Mouse (Mus musculus): ENCODE data around the gene Gprc5d.

Gprc5d gene

DNA sequence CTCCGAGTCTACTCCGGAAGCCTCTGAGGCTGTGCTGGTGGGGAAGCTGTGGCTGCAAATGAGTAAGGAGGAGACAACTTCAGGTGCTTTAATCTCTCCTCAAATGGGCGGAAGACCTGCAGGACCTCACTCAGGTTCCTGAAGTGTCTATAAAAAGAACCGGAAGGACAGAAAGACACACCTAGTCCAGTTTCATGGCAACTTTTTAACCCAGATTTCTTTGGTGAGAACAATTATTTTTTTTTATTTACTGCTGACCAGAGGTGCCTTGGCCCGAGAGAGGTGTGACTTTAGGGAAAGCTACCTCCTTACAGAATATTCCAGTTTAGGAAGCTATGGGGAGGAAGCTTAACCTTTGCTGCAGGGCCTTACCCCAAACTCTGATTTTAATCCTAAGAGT, at the start of gene Gprc5d:
Gene Gprc5d, minus strand, starts transcription at position 101 of the 400 bp plus-strand sequence.
- DNase-seq (ENCODE audit: low spot score in 2 of 2), result no peak

DNA sequence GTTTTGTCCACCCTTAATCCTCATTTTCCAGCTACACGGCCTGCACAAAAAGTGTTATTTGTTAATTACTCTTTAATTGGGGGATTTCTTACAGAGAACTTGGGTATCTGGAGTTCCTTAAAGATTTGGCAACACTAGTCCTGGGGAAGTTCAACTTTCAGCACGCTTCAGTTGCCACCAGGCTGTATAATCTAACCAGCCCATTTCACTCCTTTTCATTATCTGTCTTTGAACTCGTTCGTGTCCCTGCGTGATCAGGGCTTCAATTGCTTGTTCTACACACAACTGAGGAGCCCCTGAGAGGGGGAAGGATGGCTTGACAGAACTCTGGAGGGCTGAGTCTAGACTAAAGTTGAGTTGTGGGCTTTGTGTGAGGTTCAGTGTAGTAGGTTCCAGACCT, 48.6 kb upstream of the Gprc5d start:
- no peak for DNase-seq (ENCODE audit: low spot score in 2 of 2)

DNA sequence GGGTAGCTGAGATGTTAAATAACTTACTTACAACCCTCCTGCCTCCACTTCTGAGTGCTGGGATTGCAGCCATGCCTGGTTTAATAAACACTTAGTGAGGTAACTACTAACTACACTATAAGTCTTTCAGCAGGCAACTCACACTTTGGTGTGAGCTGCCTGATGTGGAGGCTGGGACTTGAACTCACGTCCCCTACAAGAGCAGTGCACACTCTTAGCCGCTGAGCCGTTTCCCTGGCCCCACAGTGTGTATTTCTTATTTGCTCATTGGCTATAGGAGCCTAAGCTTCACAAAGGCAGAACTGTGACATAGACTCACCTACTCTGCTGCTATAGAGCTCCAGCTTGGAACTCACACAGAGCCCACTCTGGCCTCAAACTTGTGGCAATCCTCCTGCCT, 48.2 kb upstream of the Gprc5d start:
- no peak for DNase-seq (ENCODE audit: low spot score in 2 of 2)

DNA sequence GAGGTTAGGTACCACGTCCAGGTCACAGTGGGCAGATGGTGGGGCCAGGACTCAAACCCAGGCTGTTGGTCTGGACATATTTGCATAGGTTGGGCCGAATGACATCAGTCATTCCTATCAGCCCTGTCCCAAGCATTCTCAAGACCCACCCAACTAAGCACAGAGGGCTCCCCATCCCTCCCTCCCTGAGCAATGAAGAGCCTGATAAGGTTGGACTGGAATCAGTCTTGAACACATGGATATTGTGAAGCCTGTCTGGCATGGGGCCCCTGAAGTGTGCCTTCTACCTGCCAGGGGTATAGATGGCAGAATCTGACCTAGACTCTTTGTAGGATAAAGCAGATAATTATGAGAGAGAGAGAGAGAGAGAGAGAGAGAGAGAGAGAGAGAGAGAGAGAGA, 47.6 kb upstream of the Gprc5d start:
- DNase-seq (ENCODE audit: low spot score in 2 of 2), result no peak

DNA sequence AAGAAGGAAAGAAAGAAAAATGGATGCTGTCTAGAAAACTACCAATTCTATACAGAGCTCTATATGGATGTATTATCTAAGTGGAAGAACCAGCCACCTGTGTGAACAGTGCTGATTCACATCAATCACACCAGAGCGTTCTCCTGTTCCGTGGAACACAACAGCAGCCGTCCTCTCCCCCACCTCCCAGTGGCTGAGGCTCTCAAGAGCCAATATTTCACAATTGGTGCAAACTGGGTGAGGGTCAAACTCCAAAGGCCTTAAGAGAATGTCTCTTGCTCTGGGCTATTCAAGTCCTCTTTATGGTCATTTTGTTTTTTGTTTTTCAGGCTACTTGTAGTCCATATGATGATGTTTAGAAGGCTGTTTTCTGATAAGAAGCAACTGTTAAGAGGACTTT, 47.1 kb upstream of the Gprc5d start:
- DNase-seq (ENCODE audit: low spot score in 2 of 2), result no peak

DNA sequence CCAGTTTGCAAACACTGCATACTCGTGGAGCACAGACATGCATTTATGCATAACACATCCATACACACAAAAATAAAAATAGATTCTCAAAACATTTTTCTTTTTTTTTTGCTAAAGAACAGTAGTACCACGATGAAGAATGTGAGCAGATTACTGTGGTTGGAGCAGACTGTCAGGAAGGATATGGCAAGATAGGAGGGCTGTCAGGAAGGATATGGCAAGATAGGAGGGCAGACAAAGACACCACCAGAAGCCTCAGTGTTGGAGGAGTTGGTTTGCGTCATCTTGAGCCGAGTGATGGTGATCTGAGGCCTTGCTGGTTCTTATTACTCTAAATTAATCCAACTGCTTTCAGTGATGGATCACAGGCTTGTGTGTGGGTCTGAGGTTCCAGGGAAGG, 44.8 kb upstream of the Gprc5d start:
- no peak for DNase-seq (ENCODE audit: low spot score in 2 of 2)

GRCm38 (mm10) chr6:135162311-135162710, 44.2 kb upstream of the Gprc5d start:
- no peak for DNase-seq (ENCODE audit: low spot score in 2 of 2)

GRCm38 (mm10) chr6:135161356-135161755, 43.3 kb upstream of the Gprc5d start:
- no peak for DNase-seq (ENCODE audit: low spot score in 2 of 2)

DNA sequence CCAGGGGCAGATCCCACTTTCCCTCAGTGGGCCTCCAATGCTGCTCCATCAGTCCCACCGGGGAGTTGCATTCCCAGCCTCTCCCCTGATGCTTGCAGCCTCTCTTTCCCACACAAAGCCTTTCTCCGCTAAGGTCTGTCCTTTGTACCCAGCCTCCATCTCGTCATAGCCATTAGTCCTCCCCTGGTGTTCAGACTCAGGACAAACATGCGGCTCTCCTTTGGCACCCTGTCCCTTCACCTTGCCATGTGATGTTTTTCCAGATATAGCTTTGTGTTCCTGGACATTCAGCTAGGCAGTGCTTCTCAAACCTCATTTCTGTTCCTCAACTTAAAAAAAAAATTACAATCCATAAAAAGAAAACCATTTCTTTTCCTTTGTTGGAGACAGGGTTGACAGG, 40.4 kb upstream of the Gprc5d start:
- no peak for DNase-seq (ENCODE audit: low spot score in 2 of 2)

GRCm38 (mm10) chr6:135157496-135157895, 39.4 kb upstream of the Gprc5d start:
- DNase-seq (ENCODE audit: low spot score in 2 of 2), result no peak

GRCm38 (mm10) chr6:135156597-135156996, 38.5 kb upstream of the Gprc5d start:
- DNase-seq (ENCODE audit: low spot score in 2 of 2), result no peak

GRCm38 (mm10) chr6:135153719-135154118, 35.6 kb upstream of the Gprc5d start:
- DNase-seq (ENCODE audit: low spot score in 2 of 2), result peak; percentile 31 to 58

DNA sequence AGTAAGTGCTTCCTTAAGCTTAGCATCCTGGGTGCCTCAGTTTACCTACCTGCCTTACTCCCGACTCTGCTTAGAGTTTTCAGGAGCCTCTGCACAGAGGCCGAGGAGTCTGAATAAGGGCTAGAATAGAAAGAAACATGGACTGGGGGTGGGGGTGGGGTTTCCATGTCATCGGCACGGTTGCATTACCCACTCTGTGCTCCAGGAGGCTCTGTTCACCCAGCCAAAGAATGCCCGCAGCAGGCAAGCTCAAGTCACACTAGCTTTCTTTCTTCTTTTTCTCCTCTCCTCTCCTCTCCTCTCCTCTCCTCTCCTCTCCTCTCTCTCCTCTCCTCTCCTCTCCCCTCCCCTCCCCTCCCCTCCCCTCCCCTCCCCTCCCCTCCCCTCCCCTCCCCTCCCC, 32.2 kb upstream of the Gprc5d start:
- DNase-seq (ENCODE audit: low spot score in 2 of 2), result no peak

DNA sequence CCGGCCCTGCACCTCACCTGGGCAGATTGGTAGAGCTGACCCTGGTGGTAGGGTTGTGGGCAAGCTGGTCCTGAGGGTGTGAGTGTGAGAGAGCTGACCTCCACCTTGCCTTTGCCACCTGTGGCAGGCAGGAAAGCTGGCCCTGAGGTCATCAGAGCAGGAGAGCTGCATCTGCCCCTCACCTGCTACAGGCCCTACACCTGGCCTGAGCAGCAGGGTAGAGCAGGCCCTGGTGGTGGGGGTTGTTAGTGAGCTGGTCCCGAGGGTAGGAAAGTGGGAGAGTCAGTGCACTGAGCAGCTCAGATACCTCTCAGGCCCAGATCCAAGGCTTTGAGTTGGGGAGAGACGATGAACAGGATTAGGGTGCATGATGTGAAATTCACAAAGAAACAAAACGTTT, 31.6 kb upstream of the Gprc5d start:
- DNase-seq (ENCODE audit: low spot score in 2 of 2), result no peak

- no peak for DNase-seq (ENCODE audit: low spot score in 2 of 2)
These were observed 31.1 kb upstream of the Gprc5d start for GRCm38 (mm10) chr6:135149175-135149574.

- DNase-seq (ENCODE audit: low spot score in 2 of 2), result no peak
These were observed 30.4 kb upstream of the Gprc5d start for GRCm38 (mm10) chr6:135148506-135148905.

DNA sequence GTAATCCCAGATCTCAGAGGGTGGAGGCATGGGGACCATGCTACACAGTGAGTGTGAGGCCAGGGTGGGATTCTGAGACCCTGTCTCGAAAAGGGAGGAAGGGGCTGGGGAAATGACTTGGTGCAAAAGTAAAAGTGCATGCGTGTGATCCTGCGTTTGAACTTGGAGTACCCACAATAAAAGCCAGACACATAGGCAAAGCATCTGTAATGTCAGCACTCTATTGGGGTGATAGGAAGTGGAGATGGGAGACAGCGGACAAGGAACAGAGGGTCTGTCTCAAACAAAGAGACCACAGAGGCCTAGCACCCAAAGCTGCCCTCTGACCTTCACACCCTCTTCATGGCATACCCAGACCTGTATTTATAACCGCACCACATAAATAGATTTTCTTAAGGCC, 27.9 kb upstream of the Gprc5d start:
- no peak for DNase-seq (ENCODE audit: low spot score in 2 of 2)

GRCm38 (mm10) chr6:135144516-135144915, 26.4 kb upstream of the Gprc5d start:
- peak in 1 of 2 experiments; percentile 39 for DNase-seq (ENCODE audit: low spot score in 2 of 2)

DNA sequence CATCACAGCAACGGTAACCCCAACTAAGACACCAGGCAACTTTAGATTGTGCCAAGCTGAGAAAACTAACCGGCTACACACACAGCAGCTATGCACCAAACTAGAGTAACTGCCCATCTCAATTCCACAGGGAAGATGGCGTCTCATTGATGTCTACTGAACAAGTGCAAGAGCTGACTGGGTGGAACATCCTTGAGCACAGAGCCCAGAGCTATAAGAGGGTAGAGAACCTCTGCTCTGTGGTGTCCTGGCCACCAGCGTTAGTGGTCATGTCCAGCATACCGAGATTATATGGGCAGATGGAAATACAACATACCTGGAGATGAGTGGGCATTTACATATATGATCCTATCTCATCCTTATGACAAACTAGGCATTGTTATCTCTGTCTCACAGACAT, 25.1 kb upstream of the Gprc5d start:
- no peak for DNase-seq (ENCODE audit: low spot score in 2 of 2)

DNA sequence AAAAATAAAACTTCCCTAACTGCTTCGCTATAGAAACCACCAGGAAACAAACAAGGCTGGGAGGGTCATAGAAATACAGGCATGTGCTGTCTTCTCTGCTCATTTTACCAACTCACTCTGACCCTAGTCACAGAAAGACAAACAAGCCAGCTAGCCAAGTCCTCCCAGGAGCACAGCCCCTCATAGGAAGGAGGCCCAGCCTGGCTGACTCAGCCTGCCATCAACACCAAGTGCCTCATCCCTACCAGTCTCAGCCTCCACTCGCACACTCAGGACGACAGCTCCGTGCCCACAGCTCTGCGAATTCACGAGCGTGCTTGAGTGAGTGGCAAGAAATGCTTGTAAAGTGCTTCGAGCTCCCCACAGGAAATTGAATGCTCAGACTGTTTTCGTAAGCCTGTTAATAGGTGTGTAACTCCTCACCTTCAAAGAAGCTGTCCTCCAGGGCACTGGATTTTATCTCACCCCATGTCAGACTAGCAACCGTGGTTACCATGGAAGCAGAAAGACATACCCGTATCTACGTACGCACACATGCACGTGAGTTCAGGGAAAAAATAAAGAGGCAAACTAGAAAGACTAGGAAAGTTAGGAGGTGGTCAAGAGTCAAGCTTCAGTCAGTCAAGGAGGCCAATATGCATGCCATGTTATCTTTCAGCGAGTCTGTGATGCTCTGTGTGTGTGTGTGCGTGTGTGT, 23.5 kb upstream of the Gprc5d start:
- DNase-seq (ENCODE audit: low spot score in 2 of 2), result no peak

DNA sequence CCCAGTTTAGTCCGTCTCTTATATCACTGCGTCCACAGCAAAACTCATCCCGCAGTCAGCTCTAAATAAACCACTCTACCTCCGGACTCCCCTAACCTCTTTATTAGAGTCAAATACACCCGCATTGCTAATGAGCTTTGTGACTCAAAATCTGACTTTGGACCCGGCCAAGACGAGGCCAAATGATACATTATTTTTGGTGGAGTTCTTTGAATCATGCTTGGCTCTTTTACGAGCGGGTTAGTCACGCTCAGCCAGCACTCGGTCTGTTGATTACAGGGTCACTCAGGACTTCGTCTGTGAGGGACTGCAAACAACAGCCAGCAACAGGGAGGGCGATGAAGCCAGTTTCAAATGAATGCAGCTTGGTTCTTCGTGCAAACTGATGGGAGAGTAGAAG, 20.7 kb upstream of the Gprc5d start:
- no peak for DNase-seq (ENCODE audit: low spot score in 2 of 2)

GRCm38 (mm10) chr6:135138207-135138606, 20.1 kb upstream of the Gprc5d start:
- DNase-seq (ENCODE audit: low spot score in 2 of 2), result no peak

- no peak for DNase-seq (ENCODE audit: low spot score in 2 of 2)
These were observed 19.7 kb upstream of the Gprc5d start for GRCm38 (mm10) chr6:135137736-135138135.
